Mouse (Mus musculus): ENCODE measurements around the gene Mmp17.

DNA sequence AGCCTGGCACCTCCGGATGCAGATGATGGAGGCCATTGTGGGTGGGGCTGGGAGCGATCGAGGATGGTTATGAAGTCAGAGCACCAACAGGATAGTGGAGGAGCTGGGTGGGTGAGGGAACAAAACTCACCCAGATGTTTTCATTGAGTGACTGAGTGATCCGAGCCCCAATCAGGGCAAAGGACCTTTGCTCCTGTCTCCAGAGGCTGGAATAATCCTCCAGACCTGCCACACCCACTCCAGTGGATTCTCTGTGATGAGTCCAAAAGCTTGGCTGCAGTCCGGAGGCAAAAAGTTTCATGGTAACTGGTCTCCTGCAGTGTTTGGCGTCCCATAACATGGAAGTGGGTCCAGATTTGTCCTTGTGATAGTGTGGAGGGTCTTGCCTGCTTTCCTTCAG lies 42.1 kb downstream of the Mmp17 start:
- TF ChIP-seq EP300 (IDR thresholded peaks at IDR 0.05; ENCODE audit: low read depth in 1 of 2, low read length in 2 of 2), result no peak
- no peak for TF ChIP-seq GABPA (IDR thresholded peaks at IDR 0.05; ENCODE audit: low read depth, low read length)
- no peak for TF ChIP-seq E2F4 (IDR thresholded peaks at IDR 0.05; ENCODE audit: borderline replicate concordance, low read depth, low read length)
- TF ChIP-seq MAFK (IDR thresholded peaks at IDR 0.05; ENCODE audit: borderline replicate concordance, low read depth, low read length), result no peak
- TF ChIP-seq USF1 (IDR thresholded peaks at IDR 0.05; ENCODE audit: low read depth, low read length), result no peak

Measured in MEL (cell line).